Mouse (Mus musculus): ENCODE results near the gene Manba. TPM values are rescaled to one million over a fixed set of nuclear protein-coding genes. Genes with fewer than 3 reads are reported as not detected.
"Not testable (repeated sequence)": the region's sequence is repeated elsewhere in the genome, so short reads cannot be mapped to it uniquely, and the experiment has no call there.

Gene Manba
- polyA plus RNA-seq, 1 experiment from 2014 or later: 23.2 TPM

DNA sequence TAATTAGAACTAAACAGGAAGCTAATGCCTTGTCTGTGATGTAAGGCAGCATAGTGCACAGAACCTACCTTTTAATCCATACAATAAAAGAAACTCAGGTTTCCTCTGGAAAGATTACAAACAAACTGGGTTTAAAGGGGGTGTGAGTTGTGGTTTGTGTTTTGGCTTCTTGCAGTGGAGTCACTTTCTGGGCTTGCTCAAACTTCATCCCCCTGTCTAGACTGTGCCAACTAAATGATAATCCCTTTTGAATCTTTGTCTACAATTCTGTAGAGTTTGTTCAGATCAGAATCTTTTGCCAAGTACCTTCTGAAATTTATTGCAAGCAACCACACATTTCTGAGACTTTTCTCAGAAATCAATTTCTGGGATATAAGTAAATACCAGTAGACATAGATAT lies 40.5 kb upstream of the Manba start:
- Histone ChIP-seq H3K4me3 (ENCODE audit: low read length) (no peak overlapping the region), H3K9ac (ENCODE audit: low read depth, low read length) (no peak overlapping the region), H3K27me3 (ENCODE audit: control insufficient read depth, insufficient read depth, low read length) (no peaks in the 10 kb centered on the region), H3K4me1 (ENCODE audit: control insufficient read depth, insufficient read depth, low read length) (peaks cover 6% of the 10 kb centered on the region), H3K27ac (ENCODE audit: low read depth, low read length) (no peak overlapping the region), H3K9me3 (ENCODE audit: control insufficient read depth, low read length) (no peaks in the 10 kb centered on the region), H3K4me2 (replicated peaks; ENCODE audit: low read depth, low read length) (no peak overlapping the region), H3K36me3 (ENCODE audit: control insufficient read depth, insufficient read depth, low read length) (peaks cover 44% of the 10 kb centered on the region)
- ATAC-seq (ENCODE audit: low FRiP score, low TSS enrichment): no peak

DNA sequence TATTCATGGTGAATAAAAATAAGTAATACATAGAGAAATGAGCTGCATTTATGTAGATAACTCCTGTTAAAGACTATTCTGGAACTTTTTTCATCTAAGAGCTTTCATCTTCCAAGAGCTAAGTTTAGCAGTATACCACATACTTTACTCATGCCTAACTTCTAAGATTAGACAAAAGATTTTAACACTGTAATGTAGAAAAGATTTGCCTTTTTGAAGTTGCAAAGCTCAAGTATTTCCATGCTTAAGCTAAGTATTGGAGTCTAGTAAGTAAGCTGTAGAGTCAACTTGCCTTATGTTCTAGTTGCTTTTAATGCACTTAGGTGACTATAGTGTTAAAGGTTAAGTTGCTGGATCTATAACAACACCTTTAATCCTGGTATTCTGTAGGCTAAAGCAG lies 26.4 kb upstream of the Manba start:
- H3K36me3 ChIP-seq (ENCODE audit: control insufficient read depth, insufficient read depth, low read length): peaks cover 79% of the 10 kb centered on the region
- no peak overlapping the region for H3K9ac ChIP-seq (ENCODE audit: low read depth, low read length)
- no peaks in the 10 kb centered on the region for H3K9me3 ChIP-seq (ENCODE audit: control insufficient read depth, low read length)
- no peak overlapping the region for H3K4me2 ChIP-seq (replicated peaks; ENCODE audit: low read depth, low read length)
- H3K27ac ChIP-seq (ENCODE audit: low read depth, low read length): no peak overlapping the region
- no peaks in the 10 kb centered on the region for H3K27me3 ChIP-seq (ENCODE audit: control insufficient read depth, insufficient read depth, low read length)
- H3K4me3 ChIP-seq (ENCODE audit: low read length): no peak overlapping the region
- ATAC-seq (ENCODE audit: low FRiP score, low TSS enrichment): no peak
- no peaks in the 10 kb centered on the region for H3K4me1 ChIP-seq (ENCODE audit: control insufficient read depth, insufficient read depth, low read length)

DNA sequence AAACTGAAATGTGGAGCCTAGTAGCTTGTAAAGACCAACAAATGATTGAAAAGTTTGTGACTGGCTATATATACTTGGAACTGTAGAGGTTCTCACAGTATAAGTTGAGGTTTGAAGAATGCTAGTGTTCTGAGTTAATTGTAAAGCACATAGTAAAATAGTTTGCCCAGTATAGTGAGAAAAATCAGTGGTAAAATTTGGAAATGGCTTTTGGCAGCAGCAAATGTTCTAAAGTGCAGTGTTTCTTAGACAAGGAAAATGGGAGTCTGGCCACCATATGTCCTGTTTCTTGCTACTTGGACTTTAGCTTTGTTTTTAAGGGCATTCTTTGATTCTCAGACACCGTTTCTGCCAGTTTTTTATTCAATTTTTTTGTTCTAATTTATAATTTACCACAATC lies 17.0 kb upstream of the Manba start:
- peaks cover 27% of the 10 kb centered on the region; the same call in 1 of the 2 replicates for H3K36me3 ChIP-seq (ENCODE audit: control insufficient read depth, insufficient read depth, low read length)
- no peak for ATAC-seq (ENCODE audit: low FRiP score, low TSS enrichment)
- 90% methylated on average over 1 of the region's 1 CpGs for WGBS

DNA sequence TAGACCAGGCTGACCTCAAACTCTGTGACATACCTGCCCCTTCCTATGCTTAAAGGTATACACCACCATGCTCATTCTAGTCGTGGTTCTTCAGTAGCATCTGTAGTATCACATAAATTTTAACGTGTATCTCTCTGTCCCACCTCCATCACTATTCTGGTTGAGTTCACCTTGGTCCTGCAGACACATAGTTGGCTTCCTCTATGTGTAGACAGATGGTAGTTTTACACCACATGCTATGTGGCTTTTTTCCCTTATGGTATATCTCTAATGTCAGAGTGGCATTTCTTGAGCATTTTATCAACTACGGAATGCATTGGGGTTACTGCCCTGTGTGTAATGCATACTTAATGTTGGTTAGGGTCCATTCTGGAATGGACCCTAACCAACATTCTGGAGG lies 16.3 kb upstream of the Manba start:
- 0 out of 2 replicates have a peak, but pooled peaks have one; percentile 22 for ATAC-seq (ENCODE audit: low FRiP score, low TSS enrichment)
- Histone ChIP-seq H3K9ac (ENCODE audit: low read depth, low read length) (no peak overlapping the region), H3K4me2 (replicated peaks; ENCODE audit: low read depth, low read length) (no peak overlapping the region), H3K27me3 (ENCODE audit: control insufficient read depth, insufficient read depth, low read length) (no peaks in the 10 kb centered on the region), H3K4me1 (ENCODE audit: control insufficient read depth, insufficient read depth, low read length) (no peaks in the 10 kb centered on the region), H3K36me3 (ENCODE audit: control insufficient read depth, insufficient read depth, low read length) (peaks cover 22% of the 10 kb centered on the region; the same call in 1 of the 2 replicates), H3K4me3 (ENCODE audit: low read length) (no peak overlapping the region), H3K9me3 (ENCODE audit: control insufficient read depth, low read length) (no peaks in the 10 kb centered on the region), H3K27ac (ENCODE audit: low read depth, low read length) (no peak overlapping the region)
- 56% methylated on average over 3 of the region's 3 CpGs for WGBS

More for the DNA sequence above, 17.0 kb upstream of the Manba start:
- H3K9me3 ChIP-seq (ENCODE audit: control insufficient read depth, low read length): no peaks in the 10 kb centered on the region
- H3K27me3 ChIP-seq (ENCODE audit: control insufficient read depth, insufficient read depth, low read length): no peaks in the 10 kb centered on the region
- H3K4me2 ChIP-seq (replicated peaks; ENCODE audit: low read depth, low read length): no peak overlapping the region
- H3K4me3 ChIP-seq (ENCODE audit: low read length): no peak overlapping the region
- no peaks in the 10 kb centered on the region for H3K4me1 ChIP-seq (ENCODE audit: control insufficient read depth, insufficient read depth, low read length)
- H3K9ac ChIP-seq (ENCODE audit: low read depth, low read length): no peak overlapping the region
- H3K27ac ChIP-seq (ENCODE audit: low read depth, low read length): no peak overlapping the region

DNA sequence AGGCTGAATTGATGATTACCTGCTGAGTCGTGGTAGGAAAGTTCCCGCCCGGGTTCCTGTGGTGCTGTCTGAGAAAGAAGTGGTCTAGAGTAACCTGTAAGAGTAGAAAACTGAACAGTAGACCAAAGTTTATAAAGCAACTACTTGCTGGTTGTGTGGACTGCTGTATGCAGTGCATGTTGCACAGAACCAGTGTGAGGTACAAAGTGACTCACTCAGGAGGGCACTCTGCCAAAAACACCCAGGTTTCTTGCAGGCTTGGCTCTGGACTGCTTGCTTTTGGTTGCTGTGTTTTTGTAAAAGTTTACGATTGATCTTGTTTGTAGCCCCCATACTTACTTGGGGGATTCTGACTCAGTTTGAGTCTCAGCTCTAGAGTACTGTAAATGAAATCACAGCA lies 15.4 kb upstream of the Manba start:
- peak; percentile 70; the same call in 1 of the 2 replicates for ATAC-seq (ENCODE audit: low FRiP score, low TSS enrichment)

DNA sequence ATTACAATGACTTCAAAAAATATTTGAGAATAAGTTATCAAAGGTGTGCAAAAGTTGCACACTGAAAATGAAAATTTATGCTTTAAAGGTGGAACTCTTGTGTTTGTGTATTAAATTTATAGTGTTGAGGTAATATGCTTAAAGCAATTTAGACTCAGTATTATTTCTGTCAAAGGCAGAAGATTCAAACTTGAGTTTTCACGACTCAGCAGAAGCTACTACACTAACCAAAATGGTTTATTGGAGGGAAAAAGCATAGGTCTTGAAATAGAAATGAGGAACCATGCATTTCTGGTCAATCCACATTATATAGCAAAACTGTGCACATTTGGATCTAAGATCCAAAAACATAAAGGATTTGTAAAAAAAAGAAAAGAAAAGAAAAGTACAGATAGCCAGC lies 14.6 kb upstream of the Manba start:
- Histone ChIP-seq H3K36me3 (ENCODE audit: control insufficient read depth, insufficient read depth, low read length) (peaks cover 14% of the 10 kb centered on the region; the same call in 1 of the 2 replicates), H3K27me3 (ENCODE audit: control insufficient read depth, insufficient read depth, low read length) (no peaks in the 10 kb centered on the region), H3K27ac (ENCODE audit: low read depth, low read length) (no peak overlapping the region), H3K4me1 (ENCODE audit: control insufficient read depth, insufficient read depth, low read length) (no peaks in the 10 kb centered on the region), H3K9ac (ENCODE audit: low read depth, low read length) (no peak overlapping the region), H3K4me3 (ENCODE audit: low read length) (no peak overlapping the region), H3K4me2 (replicated peaks; ENCODE audit: low read depth, low read length) (no peak overlapping the region), H3K9me3 (ENCODE audit: control insufficient read depth, low read length) (no peaks in the 10 kb centered on the region)
- WGBS: 68% methylated on average over 1 of the region's 1 CpGs
- no peak for ATAC-seq (ENCODE audit: low FRiP score, low TSS enrichment)

More for the DNA sequence above, 15.4 kb upstream of the Manba start:
- Histone ChIP-seq H3K27ac (ENCODE audit: low read depth, low read length) (no peak overlapping the region; the same call in 1 of the 2 replicates), H3K4me1 (ENCODE audit: control insufficient read depth, insufficient read depth, low read length) (no peaks in the 10 kb centered on the region), H3K9ac (ENCODE audit: low read depth, low read length) (no peak overlapping the region), H3K9me3 (ENCODE audit: control insufficient read depth, low read length) (no peaks in the 10 kb centered on the region), H3K36me3 (ENCODE audit: control insufficient read depth, insufficient read depth, low read length) (peaks cover 14% of the 10 kb centered on the region; the same call in 1 of the 2 replicates), H3K4me2 (replicated peaks; ENCODE audit: low read depth, low read length) (no peak overlapping the region), H3K27me3 (ENCODE audit: control insufficient read depth, insufficient read depth, low read length) (no peaks in the 10 kb centered on the region), H3K4me3 (ENCODE audit: low read length) (no peak overlapping the region)
- WGBS: 54% methylated on average over 4 of the region's 4 CpGs

DNA sequence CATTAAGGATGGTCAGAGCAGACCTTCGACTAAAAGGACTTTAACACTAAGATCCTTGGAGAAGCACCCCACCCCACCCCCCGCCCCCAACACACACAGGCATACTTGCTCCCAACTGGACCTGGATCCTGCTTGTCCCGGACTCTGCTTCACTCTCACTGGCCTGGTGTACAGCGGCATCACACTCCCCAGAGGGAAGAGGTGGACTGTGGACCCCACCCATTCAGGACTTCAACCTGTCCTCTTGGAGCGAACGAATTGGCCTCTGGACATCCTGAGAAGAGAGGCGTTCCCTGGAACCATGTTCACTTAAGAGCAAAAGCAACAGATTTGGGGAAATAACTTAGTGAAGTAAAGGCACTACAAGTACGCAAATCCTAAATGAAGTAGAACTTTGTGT lies 10.4 kb upstream of the Manba start:
- H3K4me2 ChIP-seq (replicated peaks; ENCODE audit: low read depth, low read length): no peak overlapping the region
- no peaks in the 10 kb centered on the region for H3K9me3 ChIP-seq (ENCODE audit: control insufficient read depth, low read length)
- no peak overlapping the region for H3K9ac ChIP-seq (ENCODE audit: low read depth, low read length)
- no peaks in the 10 kb centered on the region for H3K36me3 ChIP-seq (ENCODE audit: control insufficient read depth, insufficient read depth, low read length)
- no peak overlapping the region for H3K4me3 ChIP-seq (ENCODE audit: low read length)
- no peaks in the 10 kb centered on the region for H3K4me1 ChIP-seq (ENCODE audit: control insufficient read depth, insufficient read depth, low read length)
- no peak for ATAC-seq (ENCODE audit: low FRiP score, low TSS enrichment)
- no peak overlapping the region for H3K27ac ChIP-seq (ENCODE audit: low read depth, low read length)
- no peaks in the 10 kb centered on the region for H3K27me3 ChIP-seq (ENCODE audit: control insufficient read depth, insufficient read depth, low read length)
- WGBS: 86% methylated on average over 8 of the region's 8 CpGs

DNA sequence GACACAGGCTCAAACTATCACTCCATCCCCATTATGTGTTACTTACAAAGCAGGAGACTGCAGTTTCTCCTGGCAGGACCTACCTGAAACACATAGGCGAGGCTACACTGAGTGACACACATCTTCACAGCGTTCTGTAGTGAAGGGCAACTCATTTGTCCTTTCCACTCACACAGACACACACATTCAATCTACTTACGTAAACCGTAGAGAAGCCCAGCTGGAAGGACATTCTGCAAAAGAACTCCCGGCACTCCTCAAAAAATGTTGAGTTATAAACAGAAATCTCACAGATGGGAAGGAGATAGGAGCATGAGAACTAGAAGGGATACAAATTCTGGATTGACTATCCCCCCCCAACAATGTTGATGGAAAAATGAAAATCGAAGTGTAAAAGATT lies 9.1 kb upstream of the Manba start:
- Histone ChIP-seq H3K4me3 (ENCODE audit: low read length) (no peak overlapping the region), H3K4me2 (replicated peaks; ENCODE audit: low read depth, low read length) (no peak overlapping the region), H3K27ac (ENCODE audit: low read depth, low read length) (no peak overlapping the region), H3K4me1 (ENCODE audit: control insufficient read depth, insufficient read depth, low read length) (no peaks in the 10 kb centered on the region), H3K9ac (ENCODE audit: low read depth, low read length) (no peak overlapping the region), H3K27me3 (ENCODE audit: control insufficient read depth, insufficient read depth, low read length) (no peaks in the 10 kb centered on the region), H3K9me3 (ENCODE audit: control insufficient read depth, low read length) (no peaks in the 10 kb centered on the region), H3K36me3 (ENCODE audit: control insufficient read depth, insufficient read depth, low read length) (no peaks in the 10 kb centered on the region)
- 84% methylated on average over 6 of the region's 6 CpGs for WGBS
- ATAC-seq (ENCODE audit: low FRiP score, low TSS enrichment): no peak

DNA sequence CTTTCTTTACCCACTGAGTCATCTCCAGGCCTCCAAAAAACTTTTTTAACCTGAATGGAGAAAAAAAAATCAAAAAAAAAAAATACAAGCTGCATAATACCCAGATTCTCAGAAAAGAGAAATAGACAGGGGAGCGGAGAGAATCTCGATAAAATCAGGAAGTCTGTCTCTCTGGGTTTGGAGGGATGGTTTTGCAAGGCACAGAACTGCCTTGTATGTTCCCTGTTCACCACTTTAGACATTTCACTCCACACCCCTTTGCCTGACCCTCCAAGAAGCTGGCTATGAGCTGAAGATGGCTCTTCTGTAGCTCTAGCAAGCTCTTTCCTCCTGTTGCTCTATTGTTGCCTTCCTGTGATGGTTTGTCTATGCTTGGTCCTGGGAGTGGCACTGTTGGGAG lies 8.4 kb upstream of the Manba start:
- Histone ChIP-seq H3K9me3 (ENCODE audit: control insufficient read depth, low read length) (no peaks in the 10 kb centered on the region), H3K4me2 (replicated peaks; ENCODE audit: low read depth, low read length) (no peak overlapping the region), H3K4me1 (ENCODE audit: control insufficient read depth, insufficient read depth, low read length) (no peaks in the 10 kb centered on the region), H3K27ac (ENCODE audit: low read depth, low read length) (no peak overlapping the region), H3K4me3 (ENCODE audit: low read length) (no peak overlapping the region), H3K27me3 (ENCODE audit: control insufficient read depth, insufficient read depth, low read length) (no peaks in the 10 kb centered on the region), H3K9ac (ENCODE audit: low read depth, low read length) (no peak overlapping the region), H3K36me3 (ENCODE audit: control insufficient read depth, insufficient read depth, low read length) (no peaks in the 10 kb centered on the region)
- WGBS: 89% methylated on average over 2 of the region's 2 CpGs
- ATAC-seq (ENCODE audit: low FRiP score, low TSS enrichment): no peak

DNA sequence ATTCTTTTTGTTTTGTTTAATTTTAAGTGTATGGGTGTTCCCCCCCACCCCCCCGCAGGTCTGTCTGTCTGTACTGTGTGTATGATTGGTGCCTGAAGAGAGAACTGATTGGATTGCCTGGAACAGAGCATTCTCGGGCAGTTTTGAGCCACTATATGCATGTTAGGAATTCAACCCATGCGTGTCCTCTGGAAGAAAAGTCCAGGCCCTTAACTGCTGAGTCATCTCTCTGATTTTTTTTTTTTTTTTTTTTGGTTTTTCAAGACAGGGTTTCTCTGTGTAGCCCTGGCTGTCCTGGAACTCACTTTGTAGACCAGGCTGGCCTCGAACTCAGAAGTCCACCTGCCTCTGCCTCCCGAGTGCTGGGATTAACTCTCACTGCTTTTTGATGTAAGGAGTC lies 6.3 kb upstream of the Manba start:
- not testable (repeated sequence) for H3K27ac ChIP-seq (ENCODE audit: low read depth, low read length); H3K9ac ChIP-seq (ENCODE audit: low read depth, low read length); ATAC-seq (ENCODE audit: low FRiP score, low TSS enrichment); H3K27me3 ChIP-seq (ENCODE audit: control insufficient read depth, insufficient read depth, low read length); H3K4me2 ChIP-seq (replicated peaks; ENCODE audit: low read depth, low read length); H3K36me3 ChIP-seq (ENCODE audit: control insufficient read depth, insufficient read depth, low read length); H3K9me3 ChIP-seq (ENCODE audit: control insufficient read depth, low read length); H3K4me3 ChIP-seq (ENCODE audit: low read length); H3K4me1 ChIP-seq (ENCODE audit: control insufficient read depth, insufficient read depth, low read length)
- 88% methylated on average over 5 of the region's 5 CpGs for WGBS
